8 mouse cellular contexts compared by ENCODE assay signal in the genomic region with DNA sequence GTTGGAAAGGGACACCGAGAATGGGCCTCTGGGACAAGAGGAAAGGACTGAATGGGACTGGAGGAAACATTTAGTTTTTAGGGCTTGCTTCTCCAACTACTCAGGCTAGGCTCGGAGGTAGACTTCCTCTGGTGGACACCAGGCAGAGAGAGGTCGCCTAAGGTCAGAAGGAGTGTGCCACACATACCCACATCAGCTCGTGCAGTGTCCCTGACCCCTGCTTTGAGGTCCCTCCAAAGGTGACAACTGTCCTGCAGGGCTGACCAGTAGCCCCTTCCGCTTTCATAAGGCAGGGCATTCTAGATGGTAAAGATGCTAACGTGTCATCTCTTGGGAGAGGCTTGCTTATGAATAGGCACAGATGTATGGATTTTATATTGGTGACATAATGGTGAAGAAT. TPM values are rescaled to one million over a fixed set of nuclear protein-coding genes. Genes with fewer than 3 reads are reported as not detected.
A peak's percentile ranks its signal among the peaks of the same experiment; 100 is the strongest.
DNase-seq lines count a peak whose midpoint lies in the region; ATAC-seq lines count a peak whose summit lies in the region.

No protein-coding gene starts in this region.

- peaks cover 21% of the 10 kb centered on the region for H3K4me1 ChIP-seq in heart, embryonic 10.5 days
- H3K4me1 ChIP-seq in embryonic facial prominence, embryonic 11.5 days (ENCODE audit: control insufficient read depth, insufficient read depth, low read length) = no peaks in the 10 kb centered on the region
- H3K4me1 ChIP-seq in hindbrain, embryonic 14.5 days (replicated peaks; ENCODE audit: control insufficient read depth, insufficient read depth, low read length) = peaks cover 18% of the 10 kb centered on the region
- H3K4me1 ChIP-seq in midbrain, embryonic 12.5 days = peaks cover 19% of the 10 kb centered on the region

- H3K9ac ChIP-seq in embryonic facial prominence, embryonic 11.5 days (replicated peaks; ENCODE audit: low read length) = no peak overlapping the region
- H3K9ac ChIP-seq in hindbrain, embryonic 14.5 days = peak overlapping the region; percentile 71; the same call in 1 of the 2 replicates
- H3K9ac ChIP-seq in midbrain, embryonic 12.5 days (replicated peaks) = peak overlapping the region; percentile 70; the same call in 1 of the 2 replicates

- DNase-seq in heart, embryonic 10.5 days (ENCODE audit: low spot score) = no peak
- no peak for DNase-seq in heart, adult 8-10 months (ENCODE audit: low spot score)
- no peak for DNase-seq in embryonic facial prominence, embryonic 11.5 days (ENCODE audit: low spot score)
- no peak for DNase-seq in hindbrain, embryonic 14.5 days (ENCODE audit: low spot score)
- DNase-seq in adrenal gland, adult 18-20 months (ENCODE audit: low spot score in 2 of 2) = no peak
- DNase-seq in adrenal gland, adult (ENCODE audit: inconsistent age in 2 of 2, low spot score in 1 of 2) = no peak

- peak overlapping the region; percentile 92 for H3K27ac ChIP-seq in heart, embryonic 10.5 days
- no peak overlapping the region for H3K27ac ChIP-seq in embryonic facial prominence, embryonic 11.5 days (replicated peaks; ENCODE audit: low read depth, low read length)
- H3K27ac ChIP-seq in hindbrain, embryonic 14.5 days = 0 out of 2 replicates have a peak overlapping the region, but pooled peaks have one; percentile 35
- H3K27ac ChIP-seq in midbrain, embryonic 12.5 days (replicated peaks) = peak overlapping the region; percentile 90; the same call in 1 of the 2 replicates

- no peaks in the 10 kb centered on the region for H3K27me3 ChIP-seq in heart, embryonic 10.5 days (ENCODE audit: insufficient read depth, poor library complexity, severe bottlenecking)
- no peaks in the 10 kb centered on the region for H3K27me3 ChIP-seq in embryonic facial prominence, embryonic 11.5 days (ENCODE audit: control insufficient read depth, insufficient read depth, low read length)
- H3K27me3 ChIP-seq in hindbrain, embryonic 14.5 days (ENCODE audit: control insufficient read depth, insufficient read depth, low read length) = no peaks in the 10 kb centered on the region
- H3K27me3 ChIP-seq in midbrain, embryonic 12.5 days = no peaks in the 10 kb centered on the region

- H3K4me2 ChIP-seq in embryonic facial prominence, embryonic 11.5 days (ENCODE audit: low read depth, low read length) = peak overlapping the region; percentile 80; the same call in 1 of the 2 replicates
- peak overlapping the region; percentile 94 for H3K4me2 ChIP-seq in hindbrain, embryonic 14.5 days (replicated peaks)
- peak overlapping the region; percentile 92 for H3K4me2 ChIP-seq in midbrain, embryonic 12.5 days (replicated peaks)

- H3K9me3 ChIP-seq in heart, embryonic 10.5 days = no peaks in the 10 kb centered on the region
- no peaks in the 10 kb centered on the region for H3K9me3 ChIP-seq in embryonic facial prominence, embryonic 11.5 days (replicated peaks; ENCODE audit: control insufficient read depth, low read length)
- H3K9me3 ChIP-seq in hindbrain, embryonic 14.5 days (ENCODE audit: control insufficient read depth, low read length) = no peaks in the 10 kb centered on the region
- H3K9me3 ChIP-seq in midbrain, embryonic 12.5 days = no peaks in the 10 kb centered on the region

- ATAC-seq in embryonic facial prominence, embryonic 11.5 days (replicated peaks; ENCODE audit: insufficient number of reproducible peaks, low FRiP score, low TSS enrichment, low read depth) = no peak
- peak; percentile 5; the same call in 1 of the 2 replicates for ATAC-seq in hindbrain, embryonic 14.5 days (ENCODE audit: low FRiP score)
- peak; percentile 6; the same call in 1 of the 2 replicates for ATAC-seq in midbrain, embryonic 12.5 days (ENCODE audit: low FRiP score, low read depth)
- no peak for ATAC-seq in activated CD4-positive, CD25-positive, alpha-beta regulatory T cell, adult 4 months

- WGBS in heart, embryonic 10.5 days = 55% methylated on average over 6 of the region's 6 CpGs
- WGBS in embryonic facial prominence, embryonic 11.5 days = 57% methylated on average over 6 of the region's 6 CpGs
- WGBS in hindbrain, embryonic 14.5 days = 64% methylated on average over 6 of the region's 6 CpGs
- 62% methylated on average over 6 of the region's 6 CpGs for WGBS in midbrain, embryonic 12.5 days

- peaks cover 15% of the 10 kb centered on the region for H3K36me3 ChIP-seq in heart, embryonic 10.5 days
- H3K36me3 ChIP-seq in embryonic facial prominence, embryonic 11.5 days (replicated peaks; ENCODE audit: control insufficient read depth, insufficient read depth, low read depth, low read length) = no peaks in the 10 kb centered on the region
- peaks cover 24% of the 10 kb centered on the region for H3K36me3 ChIP-seq in hindbrain, embryonic 14.5 days (replicated peaks; ENCODE audit: control insufficient read depth, insufficient read depth)
- peaks cover 17% of the 10 kb centered on the region for H3K36me3 ChIP-seq in midbrain, embryonic 12.5 days

- H3K4me3 ChIP-seq in heart, embryonic 10.5 days = peak overlapping the region; percentile 67
- no peak overlapping the region for H3K4me3 ChIP-seq in embryonic facial prominence, embryonic 11.5 days (ENCODE audit: low read depth, low read length)
- peak overlapping the region; percentile 40; the same call in 1 of the 2 replicates for H3K4me3 ChIP-seq in hindbrain, embryonic 14.5 days (replicated peaks; ENCODE audit: low read length)
- no peak overlapping the region for H3K4me3 ChIP-seq in midbrain, embryonic 12.5 days

RNA-seq across cellular contexts. Expression of a gene that starts 1.2 kb away (rescaled TPM):
- not detected in 2 replicates for polyA plus RNA-seq in heart, embryonic 10.5 days (2016; fragmentation: Nextera tagmentation; extraction: Ambion mirVana)
- total RNA-seq in heart, adult 8-10 months (2022) = not detected
- polyA plus RNA-seq in embryonic facial prominence, embryonic 11.5 days (2014; fragmentation: Nextera tagmentation; extraction: Ambion mirVana) = not detected in 2 replicates
- 0.40 TPM in 1 of 2 replicates, not detected in the other for polyA plus RNA-seq in hindbrain, embryonic 14.5 days (2014; fragmentation: Nextera tagmentation; extraction: Ambion mirVana)
- polyA plus RNA-seq in midbrain, embryonic 12.5 days (2016; fragmentation: Nextera tagmentation; extraction: Ambion mirVana) = not detected in 2 replicates
- total RNA-seq in adrenal gland, adult 18-20 months (2021) = under 1 TPM in 1 of 2 experiments, not detected in 1; 0.27 TPM
- under 1 TPM in 1 of 2 experiments, not detected in 1; 0.29 TPM for polyA plus RNA-seq in activated CD4-positive, CD25-positive, alpha-beta regulatory T cell, adult 4 months (2017; shearing (Covaris generic))

RNA-seq across cellular contexts. Expression of a gene that starts 22.6 kb away (rescaled TPM):
- 12.0 and 17.5 TPM in 2 replicates for polyA plus RNA-seq in heart, embryonic 10.5 days (2016; fragmentation: Nextera tagmentation; extraction: Ambion mirVana)
- total RNA-seq in heart, adult 8-10 months (2022) = 10 to 100 TPM; 45.0 to 47.2 (median 46.1) TPM
- 18.7 and 20.7 TPM in 2 replicates for polyA plus RNA-seq in embryonic facial prominence, embryonic 11.5 days (2014; fragmentation: Nextera tagmentation; extraction: Ambion mirVana)
- polyA plus RNA-seq in hindbrain, embryonic 14.5 days (2014; fragmentation: Nextera tagmentation; extraction: Ambion mirVana) = 17.8 and 19.3 TPM in 2 replicates
- 19.3 and 20.4 TPM in 2 replicates for polyA plus RNA-seq in midbrain, embryonic 12.5 days (2016; fragmentation: Nextera tagmentation; extraction: Ambion mirVana)
- total RNA-seq in adrenal gland, adult 18-20 months (2021) = 10 to 100 TPM; 61.6 to 89.6 TPM
- polyA plus RNA-seq in activated CD4-positive, CD25-positive, alpha-beta regulatory T cell, adult 4 months (2017; shearing (Covaris generic)) = 10 to 100 TPM; 12.9 to 16.0 TPM

Comparison
In these comparisons a context has a peak if more than half of its experiments do, and no peak if none do; other contexts are left out.
1. H3K4me3 ChIP-seq: peak in heart, embryonic 10.5 days (single experiment) and hindbrain, embryonic 14.5 days (single experiment); none in embryonic facial prominence, embryonic 11.5 days (single experiment) and midbrain, embryonic 12.5 days (single experiment).
2. ATAC-seq: peak in hindbrain, embryonic 14.5 days (single experiment) and midbrain, embryonic 12.5 days (single experiment); none in embryonic facial prominence, embryonic 11.5 days (single experiment) and activated CD4-positive, CD25-positive, alpha-beta regulatory T cell, adult 4 months (single experiment).
3. Peak in every context shown above with its lines, with median percentiles within 50 percentile points of each other: H3K4me2 ChIP-seq.